Mouse (Mus musculus) adrenal gland, postnatal 4 days (tissue): ENCODE data around the gene Hcar2. TPM values are rescaled to one million over a fixed set of nuclear protein-coding genes. Genes with fewer than 3 reads are reported as not detected.
A peak's percentile ranks its signal among the peaks of the same experiment; 100 is the strongest.

Experiments
- DNase-seq, 2 experiments: peaks; one replicate each; pipeline ENCODE4 v3.0.0; 2021 to 2022; ENCODE audit warnings: low spot score in 2 of 2, mixed read lengths in 2 of 2
- long read RNA-seq, 2 experiments: library from polyadenylated mRNA; stranded (forward); transcript quantifications; one replicate each; pipeline ENCODE4 v2.0.0; 2021
- total RNA-seq, 2 experiments: library from RNA; stranded (reverse); gene quantifications; 2 replicates each; pipeline ENCODE4 v1.2.3; 2021

Gene Hcar2
- 1 to 10 TPM in 1 of 2 experiments, under 1 TPM in 1; 0.59 to 1.4 TPM for total RNA-seq
- long read RNA-seq, experiment 1 = 0 reads
- long read RNA-seq, experiment 2 = 0 reads

- DNase-seq = no peak
Observed at GRCm38 (mm10) chr5:123865365-123865764, at the start of gene Hcar2. Gene Hcar2, minus strand, starts transcription at chr5:123865499.

GRCm38 (mm10) chr5:123914852-123915251 is 49.6 kb upstream of the Hcar2 start:
- no peak for DNase-seq

- DNase-seq = no peak
Observed at GRCm38 (mm10) chr5:123907631-123907977, 42.3 kb upstream of the Hcar2 start.

GRCm38 (mm10) chr5:123906976-123907630 is 41.8 kb upstream of the Hcar2 start, which contains the start of gene Denr:
Gene Denr, plus strand, starts transcription at chr5:123907175.
- DNase-seq = peak; percentile 100

- DNase-seq = no peak
Observed at GRCm38 (mm10) chr5:123906146-123906975, 41.1 kb upstream of the Hcar2 start.

- no peak for DNase-seq
Observed at GRCm38 (mm10) chr5:123904059-123904672, 38.9 kb upstream of the Hcar2 start.

GRCm38 (mm10) chr5:123897352-123897751 is 32.1 kb upstream of the Hcar2 start:
- DNase-seq = no peak

GRCm38 (mm10) chr5:123896395-123896794 is 31.1 kb upstream of the Hcar2 start:
- DNase-seq = no peak

- no peak for DNase-seq
Observed at GRCm38 (mm10) chr5:123893520-123893919, 28.2 kb upstream of the Hcar2 start.

- no peak for DNase-seq
Observed at GRCm38 (mm10) chr5:123891669-123892068, 26.4 kb upstream of the Hcar2 start.

GRCm38 (mm10) chr5:123890987-123891386 is 25.7 kb upstream of the Hcar2 start:
- DNase-seq = no peak

GRCm38 (mm10) chr5:123890312-123890711 is 25.0 kb upstream of the Hcar2 start:
- no peak for DNase-seq

- no peak for DNase-seq
Observed at GRCm38 (mm10) chr5:123886365-123886764, 21.1 kb upstream of the Hcar2 start.

GRCm38 (mm10) chr5:123884332-123884731 is 19.0 kb upstream of the Hcar2 start:
- no peak for DNase-seq

GRCm38 (mm10) chr5:123883891-123884290 is 18.6 kb upstream of the Hcar2 start:
- DNase-seq = no peak

- DNase-seq = no peak
Observed at GRCm38 (mm10) chr5:123880778-123881177, 15.5 kb upstream of the Hcar2 start.

GRCm38 (mm10) chr5:123879928-123880327 is 14.6 kb upstream of the Hcar2 start, which contains the start of gene Hcar1:
Gene Hcar1, minus strand, starts transcription at chr5:123880020.
- DNase-seq = no peak

- no peak for DNase-seq
Observed at GRCm38 (mm10) chr5:123878056-123878455, 12.8 kb upstream of the Hcar2 start.

- DNase-seq = no peak
Observed at GRCm38 (mm10) chr5:123874177-123874576, 8.9 kb upstream of the Hcar2 start.

GRCm38 (mm10) chr5:123869615-123870014 is 4.3 kb upstream of the Hcar2 start:
- no peak for DNase-seq

GRCm38 (mm10) chr5:123866457-123866856 is 1.2 kb upstream of the Hcar2 start:
- DNase-seq = no peak

GRCm38 (mm10) chr5:123863934-123864333 is 1.4 kb downstream of the Hcar2 start:
- no peak for DNase-seq
